Mouse (Mus musculus) heart, adult 2 months (tissue): ENCODE measurements around the gene Ncstn. TPM values are rescaled to one million over a fixed set of nuclear protein-coding genes. Genes with fewer than 3 reads are reported as not detected.

Experiments
- DNase-seq, 2 experiments: peaks; one replicate each; pipeline ENCODE4 v3.0.0; 2021
- H3K27ac ChIP-seq: fragments of 200-600 bp; 2 replicates; pipeline ENCODE4 v1.8.1; 2022
- H3K27me3 ChIP-seq: fragments of 200-500 bp; 2 replicates; pipeline ENCODE4 v1.6.1; 2012; ENCODE audit warnings: mild to moderate bottlenecking, low read length, inconsistent platforms, mixed read lengths; ENCODE audit not compliant: control insufficient read depth, insufficient read depth
- H3K36me3 ChIP-seq: fragments of 200-500 bp; 2 replicates; pipeline ENCODE4 v1.6.1; 2012; ENCODE audit warnings: low read length, inconsistent platforms; ENCODE audit not compliant: control insufficient read depth, insufficient read depth
- H3K4me1 ChIP-seq: fragments of 200-500 bp; 2 replicates; pipeline ENCODE4 v1.6.1; 2011; ENCODE audit warnings: low read length; ENCODE audit not compliant: control insufficient read depth, insufficient read depth
- H3K4me3 ChIP-seq: fragments of 200-600 bp; 2 replicates; pipeline ENCODE4 v1.8.1; 2022
- H3K79me2 ChIP-seq: fragments of 200-500 bp; replicated peaks from 2 replicates; pipeline ENCODE4 v1.6.1; 2012; ENCODE audit warnings: mild to moderate bottlenecking, inconsistent platforms, low read length, moderate library complexity, mixed read lengths; ENCODE audit not compliant: control insufficient read depth, insufficient read depth
- H3K9ac ChIP-seq: fragments of 200-500 bp; 2 replicates; pipeline ENCODE4 v1.6.1; 2012; ENCODE audit warnings: low read depth, mild to moderate bottlenecking, control low read depth, inconsistent platforms, low read length, mixed read lengths
- CTCF ChIP-seq: fragments of 200-600 bp; IDR thresholded peaks from 2 replicates; pipeline ENCODE4 v1.8.1; 2022; ENCODE audit warnings: antibody characterized with exemption, mild to moderate bottlenecking, moderate library complexity
- EP300 ChIP-seq: fragments of 200-500 bp; IDR thresholded peaks from 2 replicates; pipeline ENCODE4 v1.6.1; 2011; ENCODE audit warnings: low read depth, low read length, control low read depth; ENCODE audit not compliant: insufficient read depth
- POLR2A ChIP-seq: fragments of 200-500 bp; IDR thresholded peaks from 2 replicates; pipeline ENCODE4 v1.6.1; 2011; ENCODE audit warnings: mild to moderate bottlenecking, low read depth, low read length, control low read depth; ENCODE audit not compliant: insufficient read depth
- WGBS: fragments of 180-500 bp; shearing (Covaris S2); methylation state at CpG from one replicate; pipeline ENCODE4 v1.1.7; 2018; 5-methylcytosine and 5-hydroxymethylcytosine counted together
- intact Hi-C: fragments of 180-260 bp; cut with DNase I; formaldehyde crosslinking; loops from one replicate; pipeline ENCODE4 v1.15.1; 2025
- polyA plus RNA-seq: library from polyadenylated mRNA; depleted of rRNA; stranded (reverse); fragments of >200 nt; gene quantifications from 2 replicates; pipeline ENCODE4 v1.2.3, GENCODE M21; 2012
- total RNA-seq, 2 experiments: library from RNA; stranded (reverse); gene quantifications; 2 replicates each; pipeline ENCODE4 v1.2.3; 2021

Ncstn gene
- total and polyA plus RNA-seq, 3 experiments, result 41.5 to 63.3 (median 43.2) TPM

DNA sequence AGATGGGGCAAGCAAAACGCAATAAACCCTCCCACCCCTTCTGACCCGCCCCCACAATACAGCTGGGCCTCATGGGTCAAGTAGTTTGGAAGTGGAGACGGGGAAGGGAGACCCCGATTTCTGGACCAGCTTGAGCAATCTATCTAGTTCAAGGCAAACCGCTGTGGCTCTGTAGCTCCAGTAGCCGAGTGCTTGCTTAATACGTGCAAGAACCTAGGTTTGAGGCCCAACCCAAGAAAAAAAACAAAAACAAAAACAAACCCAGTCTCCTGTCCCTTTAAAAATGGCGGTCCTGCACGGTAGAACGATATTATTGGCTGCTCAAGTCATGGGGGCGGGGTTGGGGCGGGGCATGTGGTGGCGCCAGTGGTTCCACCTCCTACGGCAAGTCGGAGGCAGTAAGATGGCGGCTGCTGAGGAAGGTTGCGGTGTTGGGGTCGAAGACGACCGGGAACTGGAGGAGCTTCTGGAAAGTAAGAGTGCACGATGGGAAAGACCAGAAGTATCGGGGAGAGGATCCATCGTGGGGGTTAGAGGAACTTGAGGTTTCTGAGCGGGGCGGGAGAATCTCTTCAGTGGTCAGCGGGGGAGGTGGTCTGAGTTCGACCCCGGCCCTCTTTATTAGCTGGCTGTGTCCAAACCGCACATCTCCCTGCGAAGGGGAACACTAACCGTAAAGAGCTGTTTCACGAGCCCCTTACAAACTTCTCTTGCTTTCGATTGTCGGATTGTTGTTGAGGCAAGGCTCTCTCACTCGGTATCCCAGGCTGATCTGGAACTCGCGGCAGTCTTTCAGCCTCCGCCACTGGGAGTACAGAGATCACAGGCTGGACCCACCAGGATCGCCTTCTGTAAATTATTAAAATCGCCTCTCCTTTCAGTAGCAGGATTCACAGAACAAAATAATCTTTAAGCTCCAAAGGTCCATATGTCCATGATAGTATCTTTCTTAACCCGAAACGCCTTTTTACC lies 44.1 kb upstream of the Ncstn start, which contains the start of gene Pex19:
Gene Pex19 (plus strand): TSS at position 380 of the 972 bp plus-strand sequence.
- Histone ChIP-seq H3K27me3 (no peaks in the 10 kb centered on the region), H3K9ac (peak within 1 kb of the TSS; percentile 91), H3K4me1 (peaks cover 4% of the 10 kb centered on the region), H3K4me3 (peak within 1 kb of the TSS; percentile 83), H3K36me3 (peaks cover 2% of the 10 kb centered on the region), H3K27ac (peak within 1 kb of the TSS; percentile 90), H3K79me2 (no peaks in the 10 kb centered on the region)
- TF ChIP-seq POLR2A, result peak; percentile 86
- TF ChIP-seq EP300, result 0 out of 2 replicates have a peak, but pooled peaks have one; percentile 13
- TF ChIP-seq CTCF, result no peak
- DNase-seq, result peak; percentile 84 to 85
- intact Hi-C loops, result loop anchor here (1.0 to 2.0 kb wide), 3 partner anchors 20 to 184 kb away; no protein-coding TSS in a partner anchor
- under 1% methylated on average over 42 of the region's 42 CpGs for WGBS

DNA sequence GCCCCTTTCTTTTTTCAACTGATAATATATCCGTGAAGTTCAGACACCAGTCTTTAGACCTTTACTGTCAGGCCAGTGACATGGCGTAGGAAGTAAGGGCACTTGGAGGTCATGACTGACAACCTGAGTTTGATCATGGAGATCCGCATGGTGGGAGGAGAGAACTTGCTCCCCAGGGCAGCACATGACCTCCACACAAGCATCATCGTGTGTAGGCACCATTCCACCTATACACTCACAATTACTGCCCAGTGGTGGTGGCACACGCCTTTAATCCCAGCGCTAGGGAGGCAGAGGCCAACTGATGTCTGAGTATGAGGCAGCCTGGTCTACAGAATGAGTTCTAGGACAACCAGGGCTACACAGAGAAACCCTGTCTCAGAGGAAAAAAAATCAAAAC lies 42.0 kb upstream of the Ncstn start:
- peaks cover 2% of the 10 kb centered on the region; the same call in 1 of the 2 replicates for H3K36me3 ChIP-seq
- intact Hi-C loops, result no loop called here

DNA sequence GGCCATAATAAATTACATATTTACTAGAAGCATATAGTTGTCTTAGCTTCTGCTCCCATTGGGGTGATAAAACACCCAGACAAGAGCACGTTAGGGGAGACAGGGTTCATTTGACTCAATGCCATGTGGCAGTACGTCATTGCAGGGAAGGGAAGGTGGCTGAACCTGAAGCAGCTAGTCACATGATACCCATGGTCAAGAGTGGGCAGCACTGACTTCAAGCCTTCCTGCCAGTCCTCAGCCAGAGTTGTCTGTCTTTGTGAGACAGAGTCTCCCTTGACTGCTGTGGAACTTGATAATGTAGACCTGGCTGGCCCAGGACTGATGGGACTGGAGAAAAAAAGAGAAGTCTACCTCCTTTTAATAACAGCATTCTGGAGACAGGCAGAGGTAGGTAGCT lies 40.1 kb upstream of the Ncstn start:
- Histone ChIP-seq H3K9ac (no peak overlapping the region), H3K79me2 (no peaks in the 10 kb centered on the region), H3K4me1 (peaks cover 4% of the 10 kb centered on the region), H3K36me3 (peaks cover under 1% of the 10 kb centered on the region; the same call in 1 of the 2 replicates), H3K27ac (no peak overlapping the region), H3K4me3 (no peak overlapping the region), H3K27me3 (no peaks in the 10 kb centered on the region)
- WGBS, result 55% methylated on average over 2 of the region's 2 CpGs
- intact Hi-C loops, result no loop called here
- no peak for TF ChIP-seq CTCF
- TF ChIP-seq POLR2A, result no peak
- TF ChIP-seq EP300, result no peak
- no peak for DNase-seq

More for the DNA sequence above, 42.0 kb upstream of the Ncstn start:
- WGBS, result 75% methylated on average over 6 of the region's 6 CpGs
- H3K4me3 ChIP-seq, result no peak overlapping the region
- H3K9ac ChIP-seq, result no peak overlapping the region
- no peak for DNase-seq
- H3K27ac ChIP-seq, result no peak overlapping the region
- peaks cover 4% of the 10 kb centered on the region for H3K4me1 ChIP-seq
- H3K27me3 ChIP-seq, result no peaks in the 10 kb centered on the region
- H3K79me2 ChIP-seq, result no peaks in the 10 kb centered on the region
- TF ChIP-seq CTCF (no peak), POLR2A (no peak), EP300 (no peak)

DNA sequence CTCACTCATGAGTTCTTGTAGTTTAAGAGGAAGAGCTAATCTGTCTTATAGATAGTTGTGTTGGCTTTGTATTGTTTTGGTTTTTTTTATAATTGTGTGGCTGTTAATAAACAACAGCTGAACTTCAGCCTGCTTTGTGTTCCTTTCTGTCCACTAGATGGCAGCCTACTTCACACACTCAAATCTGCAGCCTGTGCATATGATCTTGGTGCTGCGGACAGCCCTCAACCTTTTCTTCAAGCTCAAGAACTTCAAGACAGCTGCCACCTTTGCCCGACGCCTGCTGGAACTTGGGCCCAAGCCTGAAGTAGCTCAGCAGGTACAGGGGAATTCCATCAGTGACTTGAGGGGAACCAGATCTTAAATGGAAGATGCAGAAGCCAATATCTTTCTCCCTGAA lies 37.1 kb upstream of the Ncstn start:
- 0 out of 2 replicates have a peak, but pooled peaks have one; percentile 53 for TF ChIP-seq EP300
- peak; percentile 87 for TF ChIP-seq CTCF
- no peak for TF ChIP-seq POLR2A
- H3K4me1 ChIP-seq, result no peaks in the 10 kb centered on the region

DNA sequence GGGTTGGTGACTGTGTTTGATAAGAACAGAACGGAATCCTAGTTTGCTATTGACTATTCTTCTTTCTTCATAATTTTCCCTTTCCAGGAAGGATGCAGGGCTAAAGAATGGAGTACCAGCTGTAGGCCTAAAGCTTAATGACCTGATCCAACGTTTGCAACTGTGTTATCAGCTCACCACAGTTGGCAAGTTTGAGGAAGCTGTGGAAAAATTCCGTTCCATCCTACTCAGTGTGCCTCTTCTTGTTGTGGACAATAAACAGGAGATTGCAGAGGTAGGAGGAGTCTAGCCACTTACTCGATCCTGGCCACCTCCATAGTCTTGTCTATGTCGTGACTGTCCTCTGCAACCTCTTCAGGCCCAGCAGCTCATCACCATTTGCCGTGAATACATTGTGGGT lies 36.5 kb upstream of the Ncstn start:
- TF ChIP-seq CTCF (no peak), POLR2A (no peak), EP300 (no peak)
- Histone ChIP-seq H3K27ac (no peak overlapping the region), H3K4me3 (no peak overlapping the region), H3K36me3 (peaks cover under 1% of the 10 kb centered on the region), H3K4me1 (no peaks in the 10 kb centered on the region), H3K79me2 (no peaks in the 10 kb centered on the region), H3K9ac (no peak overlapping the region), H3K27me3 (no peaks in the 10 kb centered on the region)
- intact Hi-C loops, result loop anchor here (1.0 kb wide), 1 partner anchor 205 kb away; no protein-coding TSS in a partner anchor
- 57% methylated on average over 6 of the region's 6 CpGs for WGBS
- no peak for DNase-seq

More for the DNA sequence above, 37.1 kb upstream of the Ncstn start:
- Histone ChIP-seq H3K27me3 (no peaks in the 10 kb centered on the region), H3K9ac (no peak overlapping the region), H3K4me3 (no peak overlapping the region), H3K27ac (no peak overlapping the region), H3K79me2 (no peaks in the 10 kb centered on the region), H3K36me3 (no peaks in the 10 kb centered on the region)
- intact Hi-C loops, result loop anchor here (1.0 to 2.0 kb wide), 2 partner anchors 189 to 205 kb away; no protein-coding TSS in a partner anchor
- peak in 1 of 2 experiments; percentile 23 for DNase-seq
- WGBS, result 53% methylated on average over 3 of the region's 3 CpGs

DNA sequence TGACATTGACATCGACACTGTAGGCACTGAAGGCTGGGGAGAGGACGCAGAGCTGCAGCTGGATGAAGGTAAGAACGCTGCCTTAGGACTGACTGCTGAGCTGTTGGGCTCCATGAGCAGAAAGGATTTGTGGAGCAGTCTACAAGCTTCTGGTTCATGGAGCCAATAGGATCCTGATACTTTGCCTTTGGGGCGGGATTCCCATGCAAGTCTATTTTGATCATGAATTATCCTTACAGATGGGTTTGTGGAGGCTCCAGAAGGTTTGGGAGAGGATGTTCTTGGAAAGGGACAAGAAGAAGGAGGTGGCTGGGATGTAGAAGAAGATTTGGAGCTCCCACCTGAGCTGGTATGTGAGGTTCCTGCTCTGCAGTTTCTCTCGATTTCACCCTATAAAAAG lies 34.4 kb upstream of the Ncstn start:
- no peak overlapping the region for H3K27ac ChIP-seq
- DNase-seq, result no peak
- H3K4me1 ChIP-seq, result no peaks in the 10 kb centered on the region
- H3K36me3 ChIP-seq, result peaks cover 2% of the 10 kb centered on the region
- WGBS, result 88% methylated on average over 5 of the region's 5 CpGs
- H3K79me2 ChIP-seq, result no peaks in the 10 kb centered on the region
- intact Hi-C loops, result no loop called here
- H3K4me3 ChIP-seq, result no peak overlapping the region
- no peak overlapping the region for H3K9ac ChIP-seq
- H3K27me3 ChIP-seq, result no peaks in the 10 kb centered on the region
- no peak for TF ChIP-seq CTCF
- TF ChIP-seq POLR2A, result no peak
- no peak for TF ChIP-seq EP300
